Comparison of ENCODE assay signal across 8 mouse cellular contexts in genomic region chr12:76004697-76005249, GRCm38 (mm10).
DNase-seq lines count a peak whose midpoint lies in the region; ATAC-seq and TF ChIP-seq lines count a peak whose summit lies in the region.

No protein-coding gene starts in this region.

- H3K27me3 ChIP-seq in MEL (ENCODE audit: control insufficient read depth in 1 of 2, insufficient read depth in 2 of 2, low read length in 2 of 2): peaks cover 8% of the 10 kb centered on the region in 2 experiments
- no peaks in the 10 kb centered on the region for H3K27me3 ChIP-seq in kidney, embryonic 14.5 days (ENCODE audit: control insufficient read depth, insufficient read depth, low read length)

- no peak for TF ChIP-seq POLR2A in MEL (IDR thresholded peaks at IDR 0.05; ENCODE audit: control insufficient read depth in 1 of 2, insufficient read depth in 1 of 2, low read depth in 1 of 2, low read length in 2 of 2, poor library complexity in 1 of 2)

- no peak overlapping the region for H3K27ac ChIP-seq in MEL (ENCODE audit: control insufficient read depth, low read depth, low read length)
- no peak overlapping the region for H3K27ac ChIP-seq in kidney, embryonic 14.5 days (ENCODE audit: low read depth, low read length)

- no peak overlapping the region for H3K9ac ChIP-seq in MEL (ENCODE audit: control insufficient read depth, low read depth, low read length, poor library complexity, severe bottlenecking)
- H3K9ac ChIP-seq in kidney, embryonic 14.5 days (ENCODE audit: low read depth, low read length): no peak overlapping the region

- no peak overlapping the region for H3K4me2 ChIP-seq in kidney, embryonic 14.5 days (replicated peaks; ENCODE audit: low read depth, low read length)

- no peak for TF ChIP-seq RAD21 in MEL (IDR thresholded peaks at IDR 0.05; ENCODE audit: low read depth, low read length)

- no peaks in the 10 kb centered on the region for H3K36me3 ChIP-seq in MEL (ENCODE audit: control insufficient read depth in 1 of 2, insufficient read depth in 2 of 2, low read length in 2 of 2)
- H3K36me3 ChIP-seq in kidney, embryonic 14.5 days (ENCODE audit: control insufficient read depth, insufficient read depth, low read length): peaks cover 25% of the 10 kb centered on the region

- peak; percentile 77; the same call in 1 of the 2 replicates for ATAC-seq in kidney, embryonic 14.5 days (ENCODE audit: low FRiP score, low TSS enrichment)

- 49% methylated on average over 9 of the region's 9 CpGs for WGBS in kidney, embryonic 14.5 days

- TF ChIP-seq EP300 in MEL (IDR thresholded peaks at IDR 0.05; ENCODE audit: low read depth in 1 of 2, low read length in 2 of 2): no peak

- H3K4me1 ChIP-seq in MEL (ENCODE audit: control insufficient read depth in 1 of 2, insufficient read depth in 2 of 2, low read length in 2 of 2): no peaks in the 10 kb centered on the region
- H3K4me1 ChIP-seq in kidney, embryonic 14.5 days (ENCODE audit: control insufficient read depth, insufficient read depth, low read length): no peaks in the 10 kb centered on the region

- peak overlapping the region; percentile 38 to 48; a peak in 3 of 4 replicates for H3K4me3 ChIP-seq in MEL (ENCODE audit: control insufficient read depth in 1 of 2, insufficient read depth in 1 of 2, low read depth in 2 of 2, low read length in 2 of 2)
- no peak overlapping the region for H3K4me3 ChIP-seq in kidney, embryonic 14.5 days (ENCODE audit: low read length)

- DNase-seq in 3T3-L1 (ENCODE audit: low read depth, low spot score): peak; percentile 40
- DNase-seq in MEL (ENCODE audit: low read depth, low spot score): peak; percentile 70
- peak; percentile 16 for DNase-seq in forelimb bud, embryonic 11.5 days (ENCODE audit: low read depth, low spot score)
- DNase-seq in mesoderm, embryonic 11.5 days (ENCODE audit: low read depth, low spot score): peak; percentile 51
- DNase-seq in urinary bladder, postnatal 25 days (ENCODE audit: low spot score): peak; percentile 19
- DNase-seq in layer of hippocampus, adult 8-10 months (ENCODE audit: low spot score in 2 of 2): no peak
- no peak for DNase-seq in T-cell, adult 2 months (ENCODE audit: low spot score)

- H3K79me2 ChIP-seq in MEL (ENCODE audit: control insufficient read depth, insufficient read depth, low read length, poor library complexity): no peaks in the 10 kb centered on the region

- no peaks in the 10 kb centered on the region for H3K9me3 ChIP-seq in MEL (replicated peaks; ENCODE audit: insufficient read depth, low read length)
- no peaks in the 10 kb centered on the region for H3K9me3 ChIP-seq in kidney, embryonic 14.5 days (ENCODE audit: control insufficient read depth, low read length)

- TF ChIP-seq CTCF in MEL (IDR thresholded peaks at IDR 0.05 in 2 of 3, conservative IDR thresholded peaks at IDR 0.05 in 1 of 3; ENCODE audit: control insufficient read depth in 1 of 3, insufficient read depth in 1 of 3, low read depth in 2 of 3, low read length in 3 of 3, poor library complexity in 1 of 3, severe bottlenecking in 1 of 3): no peak

TF ChIP-seq in MEL, 35 proteins besides CTCF, POLR2A, EP300 and RAD21:
- TF ChIP-seq E2F4 (IDR thresholded peaks at IDR 0.05; ENCODE audit: borderline replicate concordance, low read depth, low read length): no peak

Comparison
In these comparisons a context has a peak if more than half of its experiments do, and no peak if none do; other contexts are left out.
1. DNase-seq: peak in 3T3-L1 (single experiment), MEL (single experiment), forelimb bud, embryonic 11.5 days (single experiment), mesoderm, embryonic 11.5 days (single experiment) and urinary bladder, postnatal 25 days (single experiment); none in layer of hippocampus, adult 8-10 months (0 of 2) and T-cell, adult 2 months (single experiment).